Mouse (Mus musculus): Measurements from ENCODE around the gene 9930022D16Rik. TPM values are rescaled to one million over a fixed set of nuclear protein-coding genes. Genes with fewer than 3 reads are reported as not detected.

The 9930022D16Rik gene
- total and polyA plus RNA-seq, 3 experiments = 0.04 TPM; not detected in 2

GRCm38 (mm10) chr11:109369026-109369637 lies 44.6 kb upstream of the 9930022D16Rik start:
- peaks cover 8 to 19% of the 10 kb centered on the region in 2 experiments for H3K4me1 ChIP-seq (ENCODE audit: control insufficient read depth in 1 of 2, insufficient read depth in 2 of 2, low read length in 2 of 2)
- peaks cover 24 to 38% of the 10 kb centered on the region in 2 experiments for H3K36me3 ChIP-seq (ENCODE audit: control insufficient read depth in 1 of 2, insufficient read depth in 2 of 2, low read length in 2 of 2)
- no peak for TF ChIP-seq EP300 (IDR thresholded peaks at IDR 0.05; ENCODE audit: low read depth in 1 of 2, low read length in 2 of 2)
- no peak for TF ChIP-seq TAL1 (IDR thresholded peaks at IDR 0.05; ENCODE audit: low read length)
- TF ChIP-seq E2F4 (IDR thresholded peaks at IDR 0.05; ENCODE audit: borderline replicate concordance, low read depth, low read length) = no peak
- TF ChIP-seq KAT2A (conservative IDR thresholded peaks at IDR 0.05; ENCODE audit: low read depth, low read length) = no peak
- no peak for TF ChIP-seq POLR2AphosphoS2 (IDR thresholded peaks at IDR 0.05; ENCODE audit: low read length)
- TF ChIP-seq CHD2 (IDR thresholded peaks at IDR 0.05; ENCODE audit: low read length) = no peak
- no peak for TF ChIP-seq MEF2A (IDR thresholded peaks at IDR 0.05; ENCODE audit: extremely low read depth, insufficient replicate concordance, low read depth, low read length, poor library complexity, severe bottlenecking)
- no peak for TF ChIP-seq ETS1 (IDR thresholded peaks at IDR 0.05; ENCODE audit: low read depth, low read length)
- no peak for TF ChIP-seq SMC3 (IDR thresholded peaks at IDR 0.05; ENCODE audit: low read depth, low read length)
- TF ChIP-seq MAX (IDR thresholded peaks at IDR 0.05; ENCODE audit: low read length) = no peak
- TF ChIP-seq JUND (IDR thresholded peaks at IDR 0.05; ENCODE audit: low read depth, low read length) = no peak
- TF ChIP-seq ZKSCAN1 (IDR thresholded peaks at IDR 0.05; ENCODE audit: low read depth, low read length) = no peak
- TF ChIP-seq RCOR1 (IDR thresholded peaks at IDR 0.05; ENCODE audit: low read depth, low read length) = no peak
- TF ChIP-seq BHLHE40 (IDR thresholded peaks at IDR 0.05; ENCODE audit: borderline replicate concordance, low read depth, low read length) = no peak
- H3K27ac ChIP-seq (ENCODE audit: control insufficient read depth, low read depth, low read length) = no peak overlapping the region
- H3K9me3 ChIP-seq (replicated peaks; ENCODE audit: insufficient read depth, low read length) = no peaks in the 10 kb centered on the region
- H3K27me3 ChIP-seq (ENCODE audit: control insufficient read depth in 1 of 2, insufficient read depth in 2 of 2, low read length in 2 of 2) = no peaks in the 10 kb centered on the region
- no peak overlapping the region for H3K9ac ChIP-seq (ENCODE audit: control insufficient read depth, low read depth, low read length, poor library complexity, severe bottlenecking)
- no peak overlapping the region for H3K4me3 ChIP-seq (ENCODE audit: control insufficient read depth in 1 of 2, insufficient read depth in 1 of 2, low read depth in 2 of 2, low read length in 2 of 2)
- DNase-seq (ENCODE audit: low read depth, low spot score) = no peak
- peaks cover 88% of the 10 kb centered on the region for H3K79me2 ChIP-seq (ENCODE audit: control insufficient read depth, insufficient read depth, low read length, poor library complexity)

DNA sequence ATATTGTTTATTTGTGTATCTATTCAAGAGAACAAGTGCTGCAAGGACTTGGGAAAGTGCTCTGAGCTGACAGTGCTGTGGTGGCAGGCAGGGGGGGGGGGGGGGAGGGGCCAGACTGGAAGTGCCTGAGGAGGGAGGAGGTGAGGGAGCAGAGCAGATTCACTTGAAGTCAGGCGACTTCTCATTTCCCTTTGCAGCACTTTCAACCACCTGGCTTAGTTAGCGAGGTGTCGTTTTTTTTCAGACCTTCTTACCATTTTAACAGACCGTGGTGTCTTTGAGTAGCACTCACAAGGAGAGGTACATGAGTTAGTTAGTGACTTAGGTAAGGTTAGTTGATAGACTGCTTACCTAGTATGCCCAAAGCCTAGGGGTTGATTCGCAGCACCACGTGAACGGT lies 38.3 kb upstream of the 9930022D16Rik start:
- no peak overlapping the region for H3K9ac ChIP-seq (ENCODE audit: control insufficient read depth, low read depth, low read length, poor library complexity, severe bottlenecking)

More for the DNA sequence above, 38.3 kb upstream of the 9930022D16Rik start:
- no peak overlapping the region for H3K4me3 ChIP-seq (ENCODE audit: control insufficient read depth in 1 of 2, insufficient read depth in 1 of 2, low read depth in 2 of 2, low read length in 2 of 2)
- peaks cover 9 to 43% of the 10 kb centered on the region in 2 experiments for H3K36me3 ChIP-seq (ENCODE audit: control insufficient read depth in 1 of 2, insufficient read depth in 2 of 2, low read length in 2 of 2)
- H3K4me1 ChIP-seq (ENCODE audit: control insufficient read depth in 1 of 2, insufficient read depth in 2 of 2, low read length in 2 of 2) = peaks cover 28 to 33% of the 10 kb centered on the region in 2 experiments
- H3K9me3 ChIP-seq (replicated peaks; ENCODE audit: insufficient read depth, low read length) = no peaks in the 10 kb centered on the region
- peak; percentile 40 for DNase-seq (ENCODE audit: low read depth, low spot score)
- TF ChIP-seq MEF2A (IDR thresholded peaks at IDR 0.05; ENCODE audit: extremely low read depth, insufficient replicate concordance, low read depth, low read length, poor library complexity, severe bottlenecking) (no peak), SIN3A (IDR thresholded peaks at IDR 0.05; ENCODE audit: low read length) (no peak), BHLHE40 (IDR thresholded peaks at IDR 0.05; ENCODE audit: borderline replicate concordance, low read depth, low read length) (no peak), CHD2 (IDR thresholded peaks at IDR 0.05; ENCODE audit: low read length) (no peak), POLR2AphosphoS2 (IDR thresholded peaks at IDR 0.05; ENCODE audit: low read length) (no peak), EP300 (IDR thresholded peaks at IDR 0.05; ENCODE audit: low read depth in 1 of 2, low read length in 2 of 2) (no peak), MAFK (IDR thresholded peaks at IDR 0.05; ENCODE audit: borderline replicate concordance, low read depth, low read length) (no peak), TBP (IDR thresholded peaks at IDR 0.05; ENCODE audit: low read depth, low read length) (no peak), USF1 (IDR thresholded peaks at IDR 0.05; ENCODE audit: low read depth, low read length) (no peak), CHD1 (IDR thresholded peaks at IDR 0.05; ENCODE audit: low read depth, low read length) (no peak), NELFE (IDR thresholded peaks at IDR 0.05; ENCODE audit: low read depth, low read length) (no peak), GATA1 (IDR thresholded peaks at IDR 0.05; ENCODE audit: low read depth, low read length) (no peak)
- no peaks in the 10 kb centered on the region for H3K27me3 ChIP-seq (ENCODE audit: control insufficient read depth in 1 of 2, insufficient read depth in 2 of 2, low read length in 2 of 2)
- no peak overlapping the region for H3K27ac ChIP-seq (ENCODE audit: control insufficient read depth, low read depth, low read length)
- peaks cover 68% of the 10 kb centered on the region for H3K79me2 ChIP-seq (ENCODE audit: control insufficient read depth, insufficient read depth, low read length, poor library complexity)

Data from MEL (cell line).